Mouse (Mus musculus) testis, adult 2 months (tissue): Measurements from ENCODE around the gene Trim17. TPM values are rescaled to one million over a fixed set of nuclear protein-coding genes. Genes with fewer than 3 reads are reported as not detected.

Experiments used
- H3K27ac ChIP-seq: fragments of 200-500 bp; 2 replicates; pipeline ENCODE4 v1.5.1; 2012; ENCODE audit warnings: low read depth, low read length; ENCODE audit not compliant: control insufficient read depth, insufficient read depth
- H3K27me3 ChIP-seq: fragments of 200-500 bp; 2 replicates; pipeline ENCODE4 v1.6.1; 2012; ENCODE audit warnings: mild to moderate bottlenecking, low read length, moderate library complexity; ENCODE audit not compliant: control insufficient read depth, insufficient read depth
- H3K36me3 ChIP-seq: fragments of 200-500 bp; 2 replicates; pipeline ENCODE4 v1.6.1; 2012; ENCODE audit warnings: mild to moderate bottlenecking, low read length; ENCODE audit not compliant: control insufficient read depth, insufficient read depth
- H3K4me1 ChIP-seq: fragments of 200-500 bp; 2 replicates; pipeline ENCODE4 v1.6.1; 2012; ENCODE audit warnings: low read length; ENCODE audit not compliant: control insufficient read depth, insufficient read depth
- H3K4me3 ChIP-seq: fragments of 200-500 bp; 2 replicates; pipeline ENCODE4 v1.5.1; 2012; ENCODE audit warnings: low read depth, mild to moderate bottlenecking, low read length, moderate library complexity, mixed read lengths; ENCODE audit not compliant: control insufficient read depth
- CTCF ChIP-seq: fragments of 200-500 bp; IDR thresholded peaks from 2 replicates; pipeline ENCODE4 v1.5.1; 2012; ENCODE audit warnings: low read depth, mild to moderate bottlenecking, inconsistent platforms, low read length, moderate library complexity; ENCODE audit not compliant: control insufficient read depth, insufficient read depth, insufficient replicate concordance
- POLR2A ChIP-seq: fragments of 200-500 bp; IDR thresholded peaks from 2 replicates; pipeline ENCODE4 v1.6.1; 2012; ENCODE audit warnings: low read depth, mild to moderate bottlenecking, inconsistent platforms, low read length, moderate library complexity; ENCODE audit not compliant: control insufficient read depth
- polyA plus RNA-seq: library from polyadenylated mRNA; depleted of rRNA; stranded (reverse); fragments of >200 nt; gene quantifications from 2 replicates; pipeline ENCODE4 v1.2.3, GENCODE M21; 2012; rRNA removed

Trim17 gene
- 166 and 167 TPM in 2 replicates for polyA plus RNA-seq

- TF ChIP-seq CTCF, result peak; percentile 33; the same call in 1 of the 2 replicates
- TF ChIP-seq POLR2A, result peak; percentile 83
- Histone ChIP-seq H3K27me3 (no peaks in the 10 kb centered on the region), H3K36me3 (no peaks in the 10 kb centered on the region), H3K27ac (peak within 1 kb of the TSS; percentile 98), H3K4me3 (peak within 1 kb of the TSS; percentile 92), H3K4me1 (peaks cover 13% of the 10 kb centered on the region)
Observed at GRCm38 (mm10) chr11:58954420-58955142, at the start of gene Trim17, which contains the start of gene Hist3h2a. Gene Trim17 (plus strand): TSS chr11:58954685. Gene Hist3h2a (plus strand): TSS chr11:58954685.

- Histone ChIP-seq H3K27ac (peak overlapping the region; percentile 81), H3K27me3 (no peaks in the 10 kb centered on the region), H3K4me3 (peak overlapping the region; percentile 75), H3K4me1 (peaks cover 7% of the 10 kb centered on the region), H3K36me3 (peaks cover 2% of the 10 kb centered on the region)
- TF ChIP-seq CTCF (no peak), POLR2A (0 out of 2 replicates have a peak, but pooled peaks have one; percentile 19)
Observed at GRCm38 (mm10) chr11:58904838-58905237, 49.6 kb upstream of the Trim17 start.

- H3K4me3 ChIP-seq, result no peak overlapping the region
Observed at GRCm38 (mm10) chr11:58913776-58914175, 40.7 kb upstream of the Trim17 start.

GRCm38 (mm10) chr11:58914461-58915028, 39.9 kb upstream of the Trim17 start:
- Histone ChIP-seq H3K4me1 (peaks cover 25% of the 10 kb centered on the region), H3K36me3 (no peaks in the 10 kb centered on the region), H3K4me3 (peak overlapping the region; percentile 45), H3K27ac (no peak overlapping the region), H3K27me3 (no peaks in the 10 kb centered on the region)
- TF ChIP-seq CTCF (no peak; the same call in 1 of the 2 replicates), POLR2A (no peak)

More at GRCm38 (mm10) chr11:58913776-58914175, 40.7 kb upstream of the Trim17 start:
- H3K4me1 ChIP-seq, result peaks cover 25% of the 10 kb centered on the region
- no peak overlapping the region for H3K27ac ChIP-seq
- no peaks in the 10 kb centered on the region for H3K27me3 ChIP-seq
- no peaks in the 10 kb centered on the region for H3K36me3 ChIP-seq
- no peak for TF ChIP-seq POLR2A
- no peak for TF ChIP-seq CTCF

GRCm38 (mm10) chr11:58916879-58917744, 37.4 kb upstream of the Trim17 start:
- H3K4me3 ChIP-seq, result no peak overlapping the region
- peaks cover 25% of the 10 kb centered on the region for H3K4me1 ChIP-seq
- no peaks in the 10 kb centered on the region for H3K36me3 ChIP-seq
- TF ChIP-seq CTCF (peak; percentile 70), POLR2A (no peak)
- H3K27ac ChIP-seq, result no peak overlapping the region; the same call in 1 of the 2 replicates
- H3K27me3 ChIP-seq, result no peaks in the 10 kb centered on the region

GRCm38 (mm10) chr11:58917745-58918366, 36.6 kb upstream of the Trim17 start, which contains the start of gene Btnl10:
Gene Btnl10 (plus strand): TSS chr11:58917908.
- no peak for TF ChIP-seq POLR2A
- no peak for TF ChIP-seq CTCF
- Histone ChIP-seq H3K27ac (peak within 1 kb of the TSS; percentile 76), H3K4me1 (peaks cover 25% of the 10 kb centered on the region), H3K36me3 (no peaks in the 10 kb centered on the region), H3K27me3 (no peaks in the 10 kb centered on the region), H3K4me3 (peak within 1 kb of the TSS; percentile 43)
